Mouse (Mus musculus) urinary bladder, postnatal 4 days (tissue): ENCODE data around the gene Rora.

Source experiments
- DNase-seq, 2 experiments: peaks; one replicate each; pipeline ENCODE4 v3.0.0; 2021 to 2022; ENCODE audit warnings: low spot score in 2 of 2

Gene Rora

DNA sequence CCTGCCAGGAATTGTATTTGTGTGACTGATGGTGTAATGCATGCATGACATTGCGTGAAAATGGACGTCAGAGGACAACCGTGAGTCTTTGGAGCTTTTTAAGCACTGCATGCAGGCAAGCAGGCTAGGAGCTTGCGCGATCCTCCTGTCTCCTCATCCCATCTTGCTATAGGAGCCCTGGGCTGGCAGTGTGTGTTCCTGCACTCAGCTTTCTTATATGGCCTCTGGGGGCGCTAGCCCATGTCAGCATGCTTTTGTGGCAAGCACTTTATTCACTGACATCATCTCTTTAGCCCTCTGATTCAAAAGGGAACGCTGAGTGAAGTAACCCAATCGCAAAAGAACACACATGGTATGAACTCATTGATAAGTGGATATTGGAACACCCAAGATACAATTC lies 105.7 kb downstream of the Rora start:
- no peak for DNase-seq

DNA sequence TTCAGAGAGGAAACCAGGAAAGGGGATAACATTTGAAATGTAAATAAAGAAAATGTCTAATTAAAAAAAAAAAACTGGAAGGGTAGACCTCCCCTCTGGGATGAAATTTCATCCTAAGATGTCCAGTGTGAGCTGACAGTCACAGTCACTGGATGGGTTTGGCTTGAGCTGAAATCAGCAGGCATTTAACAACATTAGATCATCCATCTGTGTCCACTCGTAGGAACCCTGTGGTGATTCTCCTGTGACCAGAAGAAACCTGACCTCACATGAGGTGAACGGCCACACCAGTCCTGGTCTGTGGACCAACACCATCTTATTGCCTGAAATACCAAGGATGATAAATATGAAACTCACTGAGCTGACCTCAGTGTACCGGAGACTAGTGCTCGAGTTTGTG lies 106.7 kb downstream of the Rora start:
- DNase-seq, result no peak

DNA sequence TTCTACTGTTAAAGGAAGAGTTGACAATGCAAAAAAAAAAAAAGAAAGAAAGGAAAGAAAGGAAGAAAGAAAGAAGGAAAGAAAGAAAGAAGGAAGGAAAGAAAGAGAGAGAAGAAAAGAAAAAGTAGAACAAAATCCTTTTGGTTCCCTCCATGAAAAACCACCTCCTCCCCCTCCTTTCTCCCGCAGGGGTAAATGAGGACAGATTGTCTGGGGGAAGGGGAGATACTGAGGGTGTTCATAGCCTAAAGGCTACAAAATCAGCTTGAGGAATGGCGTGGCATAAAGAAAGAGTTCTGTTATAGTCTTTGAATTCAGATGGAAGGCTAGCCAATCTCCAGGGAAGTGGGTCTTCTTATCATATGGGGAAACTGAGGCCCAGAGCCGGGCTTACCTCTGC lies 107.3 kb downstream of the Rora start:
- DNase-seq, result no peak

DNA sequence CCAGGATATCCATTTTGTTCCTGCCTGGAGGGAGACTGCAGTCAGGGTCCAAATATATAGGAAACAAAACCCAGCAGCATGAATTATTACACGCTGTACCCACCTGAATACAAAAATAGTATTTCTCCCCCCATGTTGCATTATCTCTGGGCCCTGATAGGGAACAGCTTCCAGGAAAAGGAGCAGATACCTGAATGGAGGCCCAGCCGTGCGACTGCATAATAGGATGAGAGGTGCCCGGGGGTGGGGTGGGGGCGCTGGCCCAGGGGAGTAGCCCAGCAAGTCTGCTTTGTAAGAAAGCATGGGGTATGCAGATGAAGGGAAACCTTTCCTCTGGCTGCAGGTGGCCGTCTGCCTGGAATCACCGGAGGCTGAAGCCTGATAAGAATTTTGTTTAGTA lies 108.1 kb downstream of the Rora start:
- DNase-seq, result no peak

DNA sequence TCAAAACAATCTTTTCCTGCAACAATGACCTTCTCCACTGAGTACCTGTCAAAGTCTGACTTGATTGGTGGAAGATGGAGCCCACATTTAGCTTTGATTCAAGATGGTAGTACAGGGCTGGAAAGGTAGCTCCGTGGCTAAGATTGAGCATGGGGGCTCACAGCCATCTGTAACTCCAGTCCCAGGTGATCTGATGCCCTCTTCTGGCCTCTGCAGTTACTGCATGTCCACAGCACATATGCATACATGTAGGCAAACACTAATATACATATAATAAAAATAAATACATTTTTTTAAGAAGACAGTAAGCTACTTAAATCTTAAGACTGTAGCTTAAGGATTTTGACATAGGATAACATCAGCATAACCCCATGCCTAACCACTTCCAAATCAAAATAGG lies 112.0 kb downstream of the Rora start:
- DNase-seq, result no peak

DNA sequence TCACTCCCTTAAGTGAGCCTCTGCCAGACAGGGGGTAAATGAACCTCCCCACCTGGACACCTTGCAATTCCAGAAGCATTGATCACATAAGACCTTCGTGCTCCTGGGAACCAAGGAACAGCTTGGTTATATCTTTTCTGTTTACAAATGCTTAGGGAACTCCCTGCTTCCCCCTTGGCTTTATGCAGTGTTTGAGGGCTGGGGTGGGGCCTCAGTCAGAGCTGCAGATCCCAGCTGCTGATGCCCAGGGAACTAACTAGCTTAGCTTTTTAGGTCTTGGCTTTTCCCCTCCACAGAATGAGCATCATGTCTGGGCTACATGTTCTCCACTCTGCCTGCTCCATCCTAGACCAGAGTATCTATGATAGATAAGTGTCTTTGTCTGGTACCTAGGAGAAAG lies 116.1 kb downstream of the Rora start:
- no peak for DNase-seq

DNA sequence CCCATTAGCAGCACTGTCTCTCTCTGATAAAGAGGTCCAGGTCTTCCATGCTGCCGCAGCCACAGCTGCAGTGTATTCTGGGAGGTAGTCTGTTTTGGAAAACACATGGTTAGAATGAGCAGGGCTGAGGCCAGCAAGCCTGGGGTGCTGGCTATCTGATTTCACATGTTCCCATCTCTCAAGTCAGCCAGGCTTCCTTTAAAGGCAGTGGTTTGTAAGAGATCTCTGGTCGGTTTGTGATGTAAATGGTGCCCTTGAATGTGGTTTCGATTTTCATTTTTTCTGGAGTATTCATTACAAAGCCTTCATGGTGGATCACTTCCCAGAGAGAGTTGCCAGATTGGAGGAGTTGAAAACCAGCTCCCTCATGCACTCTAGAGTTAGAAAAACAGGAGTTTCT lies 117.8 kb downstream of the Rora start:
- no peak for DNase-seq

DNA sequence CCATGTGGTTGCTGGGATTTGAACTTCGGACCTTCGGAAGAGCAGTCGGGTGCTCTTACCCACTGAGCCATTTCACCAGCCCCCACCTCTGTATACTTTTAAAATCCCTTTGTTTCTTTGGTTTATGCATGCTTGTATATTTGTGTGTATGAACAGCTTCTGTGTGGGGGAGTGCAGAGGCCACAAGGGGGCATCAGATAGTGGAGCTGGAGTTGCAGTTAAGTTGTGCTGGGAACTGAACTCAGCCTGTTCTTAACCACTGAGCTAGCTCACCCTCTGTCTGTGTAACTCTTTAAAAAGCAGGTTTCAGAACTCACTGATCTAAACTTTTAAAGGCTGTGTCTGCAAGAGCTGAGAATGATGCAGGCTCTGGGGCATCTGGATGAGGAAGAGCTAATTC lies 120.2 kb downstream of the Rora start:
- no peak for DNase-seq

DNA sequence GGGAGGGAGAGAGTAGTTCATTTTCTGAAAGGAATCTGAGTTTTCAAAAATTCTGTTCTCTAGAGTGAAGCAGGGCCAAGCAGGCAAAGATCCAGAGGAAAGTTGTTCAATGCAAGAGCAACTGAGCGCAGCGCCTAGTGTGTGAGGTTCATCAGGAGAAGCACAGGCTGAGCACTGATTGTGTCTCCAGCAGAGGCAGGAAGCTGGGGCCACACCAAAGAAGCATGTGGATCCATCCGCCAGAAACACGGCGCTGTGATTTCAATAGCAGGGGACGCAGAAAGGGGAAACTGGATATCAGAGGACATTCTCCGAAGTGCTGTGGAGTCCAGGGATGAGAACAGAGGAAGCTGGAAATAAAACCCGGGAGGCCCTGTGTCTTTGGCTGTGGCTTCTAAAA lies 128.4 kb downstream of the Rora start:
- DNase-seq, result no peak

DNA sequence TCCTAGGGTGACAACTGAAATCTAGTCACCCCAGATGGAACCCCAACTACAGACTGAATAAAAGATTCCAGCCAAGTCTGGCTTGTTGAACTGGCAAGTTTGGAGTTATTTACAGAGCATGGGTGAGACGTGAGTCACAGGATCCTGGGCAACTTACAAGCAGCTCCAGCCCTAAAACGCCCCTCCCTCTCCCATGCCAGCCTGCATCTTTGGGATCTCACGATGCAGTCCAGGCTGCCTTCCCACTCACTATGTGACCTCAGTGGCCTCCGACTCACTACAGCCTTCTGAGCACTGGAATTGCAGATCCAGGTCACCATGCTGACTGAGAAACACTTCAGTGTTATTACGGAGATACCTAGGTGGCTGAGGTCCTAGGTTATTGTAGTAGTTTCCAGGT lies 129.0 kb downstream of the Rora start:
- DNase-seq, result no peak

DNA sequence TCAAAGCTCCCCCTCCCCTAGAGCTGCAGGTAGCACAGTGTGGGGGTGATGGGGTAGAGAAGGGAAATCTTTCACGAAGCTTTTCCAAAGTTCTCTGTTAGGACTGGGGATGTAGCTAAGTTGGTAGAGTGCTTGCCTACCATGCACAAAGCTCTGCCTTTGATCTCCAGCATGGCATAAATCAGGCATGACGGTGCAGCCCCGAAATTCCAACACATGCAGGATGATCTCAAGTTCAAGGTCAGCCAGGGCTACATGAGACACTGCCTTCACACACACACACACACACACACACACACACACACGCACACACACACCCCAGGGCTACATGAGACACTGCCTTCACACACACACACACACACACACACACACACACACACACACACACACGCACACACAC lies 129.7 kb downstream of the Rora start:
- DNase-seq, result no peak

DNA sequence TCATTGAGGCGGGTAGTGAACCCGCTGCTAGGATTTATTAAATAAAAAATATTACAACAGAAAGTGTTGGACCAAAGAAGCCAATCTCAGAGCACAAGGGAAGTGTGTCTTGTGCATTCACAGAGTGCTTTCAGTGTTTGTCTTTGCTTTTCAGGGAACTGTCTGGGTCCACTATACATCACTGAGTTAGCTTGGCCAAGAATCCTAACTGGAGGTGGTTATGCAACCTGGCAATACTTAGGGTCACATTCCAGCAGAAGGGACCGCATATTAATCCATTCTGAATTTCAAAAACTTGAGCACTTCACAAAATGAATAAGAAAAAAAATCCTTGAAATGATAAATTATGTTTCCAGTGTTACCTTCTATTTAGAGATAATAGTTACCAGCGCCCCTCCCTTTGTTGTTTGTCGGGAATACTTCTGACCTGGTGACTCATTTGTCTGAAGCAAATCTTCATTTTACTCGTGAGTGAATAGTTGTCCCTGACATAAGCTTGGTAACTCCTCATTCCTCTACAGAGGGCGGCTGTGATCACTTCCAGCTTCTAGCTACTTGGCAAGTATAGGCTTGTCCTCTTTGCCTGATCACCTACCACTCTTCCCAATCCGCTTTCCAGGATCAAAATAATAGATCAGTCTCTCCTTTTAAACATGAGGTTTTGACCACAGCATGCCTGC lies 133.2 kb downstream of the Rora start:
- DNase-seq, result no peak

DNA sequence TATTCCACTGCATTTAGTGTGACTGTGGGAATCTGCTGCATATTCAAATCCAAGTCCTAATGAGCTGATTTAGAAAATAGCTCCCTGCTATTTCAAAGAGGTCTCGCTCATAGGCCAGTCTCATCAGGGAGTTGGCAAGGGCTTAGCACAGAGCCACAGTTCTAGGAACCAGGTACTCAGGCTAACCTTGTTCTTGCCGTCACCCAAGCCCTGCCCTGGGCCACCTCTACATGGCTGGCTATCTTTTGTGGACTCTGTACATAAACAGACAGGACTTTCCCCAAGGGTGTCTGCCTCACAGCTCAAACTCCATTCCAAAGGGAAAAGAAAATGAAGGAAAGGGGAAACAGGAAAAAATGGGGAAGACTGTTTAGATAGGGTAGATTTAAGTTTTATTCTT lies 134.1 kb downstream of the Rora start:
- DNase-seq, result no peak

DNA sequence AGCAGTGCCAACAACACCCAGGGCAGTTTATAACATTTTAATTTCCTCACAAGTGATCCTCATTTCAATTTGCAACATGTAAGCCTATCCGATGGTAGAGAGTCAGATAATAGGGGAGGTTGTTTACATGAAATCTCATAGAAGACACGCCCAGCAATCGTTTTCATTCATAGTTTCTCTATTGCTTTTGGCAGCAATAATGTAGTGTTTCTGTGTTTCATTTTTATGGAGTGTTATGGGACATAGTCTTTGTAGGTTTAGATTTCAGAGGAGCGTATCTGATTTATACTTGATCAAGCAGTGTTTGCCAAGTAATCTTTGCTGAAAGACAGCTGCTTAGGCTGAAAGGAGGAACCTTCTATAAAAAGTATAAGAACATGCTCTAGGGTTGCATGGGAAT lies 137.3 kb downstream of the Rora start:
- no peak for DNase-seq

DNA sequence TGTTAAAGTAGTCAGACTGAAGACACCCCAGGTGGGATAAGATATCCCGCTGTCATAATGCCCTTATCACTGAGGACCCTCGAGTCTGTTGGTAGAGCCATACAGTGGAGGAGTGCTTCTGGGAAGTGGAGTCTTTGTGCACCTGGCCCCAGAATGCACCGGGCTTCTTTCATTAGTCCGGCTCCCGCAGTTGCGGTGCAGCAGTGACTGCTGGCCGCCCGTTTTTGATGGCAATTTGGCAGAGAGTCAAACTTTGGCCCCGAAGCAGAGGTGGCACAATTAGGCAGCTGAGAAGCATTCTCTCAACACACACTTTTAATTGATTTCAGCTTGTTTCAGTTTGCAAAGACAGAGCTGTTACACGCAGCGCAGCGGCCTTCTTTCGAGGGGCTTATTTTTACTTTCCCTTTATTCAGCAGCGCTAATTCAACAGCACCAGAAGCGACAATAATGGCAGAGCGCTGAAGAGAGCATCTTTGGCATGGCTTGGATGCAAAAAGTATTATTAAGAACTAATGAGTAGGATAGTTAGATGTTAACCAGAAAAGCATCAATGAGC lies 138.5 kb downstream of the Rora start:
- DNase-seq, result no peak

DNA sequence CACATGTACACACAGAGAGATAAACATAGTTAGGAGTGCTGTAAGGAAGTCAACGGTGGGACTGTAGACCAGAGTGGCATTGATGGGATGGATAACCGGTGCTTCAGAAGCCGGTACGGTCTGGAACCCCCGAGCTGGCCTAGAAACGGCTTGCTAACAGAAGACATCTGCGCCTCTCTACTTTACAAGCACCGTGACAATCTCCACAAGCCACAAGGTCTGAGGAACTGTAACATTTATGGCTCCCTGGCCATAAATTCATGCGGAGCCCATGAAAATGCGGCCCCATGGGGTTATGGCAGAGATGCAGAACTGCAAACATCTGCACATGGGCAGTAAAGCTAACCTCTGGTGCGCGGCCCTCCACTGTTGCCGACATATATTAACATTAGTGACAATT lies 141.7 kb downstream of the Rora start:
- no peak for DNase-seq

DNA sequence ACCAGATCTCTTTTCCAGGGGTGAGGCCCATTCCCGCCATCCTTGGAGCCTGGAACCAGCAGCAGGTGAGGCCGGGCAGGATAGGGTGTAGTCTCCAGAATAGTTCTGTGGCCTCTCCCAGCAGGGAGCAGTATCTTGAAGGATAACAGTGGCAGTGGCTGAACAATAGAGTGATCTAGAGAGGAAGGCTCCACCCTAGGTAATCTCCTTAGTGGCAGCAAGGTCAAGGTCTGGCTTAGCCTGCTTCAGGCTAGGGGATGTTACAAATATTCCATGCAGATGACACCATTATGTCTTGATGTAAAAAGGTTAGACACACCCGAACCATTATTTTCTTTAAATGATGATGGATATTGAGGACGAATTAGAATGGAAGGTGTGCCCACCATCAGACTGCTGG lies 144.6 kb downstream of the Rora start:
- no peak for DNase-seq

DNA sequence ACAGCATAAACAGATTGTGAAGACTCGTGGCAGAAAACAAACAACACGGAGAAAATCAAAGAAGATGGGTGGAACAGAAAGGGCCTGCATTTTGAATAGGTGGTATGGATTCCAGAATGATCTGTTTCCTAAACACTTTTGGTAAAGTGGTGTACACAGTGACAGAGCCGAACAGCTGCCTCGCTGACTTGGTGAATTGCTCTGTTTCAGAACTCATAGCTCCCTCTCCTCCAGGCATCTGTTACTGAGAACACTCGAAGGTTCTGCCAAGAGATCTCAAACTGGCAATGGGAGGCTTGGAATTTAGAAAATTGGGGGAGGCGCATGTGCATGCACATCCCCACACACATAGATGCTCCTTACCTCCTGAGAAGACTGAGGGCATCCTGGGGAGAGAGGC lies 145.5 kb downstream of the Rora start:
- no peak for DNase-seq

DNA sequence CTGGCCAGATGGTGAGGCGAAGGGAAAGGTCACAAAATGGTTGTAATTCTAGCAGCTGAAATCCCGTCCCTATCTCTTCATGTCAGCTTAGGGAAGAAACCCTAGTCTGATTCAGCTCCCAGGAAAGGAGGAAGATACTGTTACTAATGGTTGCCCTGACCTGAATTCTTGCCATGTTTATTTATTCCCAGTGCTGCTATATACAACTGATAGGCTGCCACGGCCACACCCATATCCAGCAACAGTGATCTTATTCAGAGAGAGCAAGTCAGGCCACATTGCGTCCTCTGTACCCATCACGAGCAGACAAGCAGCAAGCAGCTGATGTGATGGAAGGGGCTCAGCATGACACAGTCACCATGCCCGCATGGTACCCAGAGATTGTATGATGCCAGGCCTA lies 150.6 kb downstream of the Rora start:
- no peak for DNase-seq

DNA sequence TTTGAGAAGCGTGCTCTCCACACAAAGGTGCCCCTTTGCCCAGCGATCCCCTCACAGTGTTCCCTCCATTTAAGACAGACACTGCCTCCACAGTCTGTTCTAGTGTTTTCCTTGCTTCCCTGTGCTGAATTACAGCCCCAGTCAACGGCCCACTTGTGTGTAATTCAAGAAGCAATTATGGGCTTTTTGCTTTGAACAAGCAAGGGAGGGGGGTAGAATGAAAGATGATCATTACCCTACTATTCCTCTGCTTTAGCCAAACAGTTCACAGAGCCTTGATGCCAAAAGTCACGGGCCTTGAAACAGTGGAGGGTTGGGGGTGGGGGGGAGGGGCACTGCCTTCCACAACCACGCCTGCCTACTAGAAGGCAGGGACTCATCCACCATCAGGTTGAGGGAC lies 152.2 kb downstream of the Rora start:
- DNase-seq, result no peak

DNA sequence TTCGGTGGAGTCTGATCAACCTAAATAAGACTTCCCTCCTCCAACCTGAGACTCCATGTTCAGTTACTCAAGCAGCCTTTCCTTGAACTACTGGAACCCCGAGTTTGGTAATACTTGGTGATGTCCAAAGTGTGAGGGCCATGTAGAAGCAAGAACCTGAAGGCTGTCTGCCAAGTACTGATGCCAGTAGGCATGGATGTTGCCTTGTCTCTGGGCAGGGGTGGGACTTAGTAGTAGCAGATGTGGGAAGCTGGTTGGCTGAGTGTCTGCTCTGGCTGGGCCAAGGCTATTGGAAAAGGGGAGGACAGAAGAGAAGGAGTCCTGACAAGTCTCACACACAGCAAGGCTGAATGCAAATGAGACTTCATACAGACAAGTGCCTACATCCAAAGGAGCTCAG lies 154.1 kb downstream of the Rora start:
- no peak for DNase-seq

DNA sequence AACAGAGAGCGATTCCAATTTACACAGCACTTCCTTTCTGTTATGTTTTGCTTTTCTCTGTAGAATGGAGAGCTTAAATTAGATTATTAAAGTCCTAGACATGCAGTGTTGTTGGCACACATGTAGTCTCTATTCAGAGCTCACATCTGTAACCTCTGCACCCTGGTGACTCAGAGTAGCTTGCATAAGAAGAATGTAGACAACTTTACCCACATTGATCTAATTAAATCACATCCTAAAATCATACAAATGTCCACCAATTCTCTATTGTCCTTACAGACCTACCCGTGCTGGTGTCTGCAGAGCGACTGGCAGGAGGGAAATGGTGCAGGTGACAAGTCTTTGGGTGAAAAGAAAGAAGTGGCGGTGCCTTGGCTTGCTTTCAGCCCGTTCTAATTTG lies 155.9 kb downstream of the Rora start:
- no peak for DNase-seq

DNA sequence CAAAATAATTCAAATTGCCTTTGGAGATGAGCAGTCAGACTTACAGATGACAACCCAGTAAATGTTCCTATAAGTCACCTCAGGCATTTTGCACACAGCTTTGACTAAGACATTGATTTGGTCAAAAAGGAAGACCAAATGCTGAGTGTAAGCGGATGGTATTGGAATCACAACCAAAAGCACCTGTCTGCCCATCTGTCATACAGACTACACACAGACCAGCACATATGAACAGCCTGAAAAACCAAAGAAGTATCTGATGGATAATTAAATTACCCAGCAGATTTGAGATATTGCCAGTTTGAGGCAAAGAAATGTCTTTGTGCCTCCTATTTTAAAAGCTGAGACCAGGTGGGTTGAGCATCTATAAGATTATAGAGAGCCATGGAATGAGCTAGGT lies 161.1 kb downstream of the Rora start:
- DNase-seq, result no peak

DNA sequence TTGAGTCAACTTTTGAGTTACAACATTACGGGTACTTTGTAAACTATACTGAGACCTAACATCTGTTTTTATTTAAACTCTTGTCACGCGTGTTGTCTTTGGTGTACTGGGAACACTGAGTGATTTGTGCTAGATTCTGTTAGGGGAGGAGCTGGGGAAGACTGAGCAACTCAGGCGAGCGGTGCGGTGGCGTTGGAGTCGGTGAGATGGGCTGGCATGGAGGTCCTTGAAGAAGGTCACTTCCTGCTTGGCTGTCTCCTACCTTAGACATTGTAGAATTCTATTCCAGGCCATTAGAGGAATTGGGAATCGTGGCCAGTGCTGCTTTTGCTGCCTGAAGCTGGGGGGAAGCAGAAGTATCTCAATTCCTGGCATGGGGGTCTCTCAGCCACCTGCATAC lies 162.3 kb downstream of the Rora start:
- no peak for DNase-seq
